30 mouse cellular contexts compared by ENCODE assay signal in the genomic region with DNA sequence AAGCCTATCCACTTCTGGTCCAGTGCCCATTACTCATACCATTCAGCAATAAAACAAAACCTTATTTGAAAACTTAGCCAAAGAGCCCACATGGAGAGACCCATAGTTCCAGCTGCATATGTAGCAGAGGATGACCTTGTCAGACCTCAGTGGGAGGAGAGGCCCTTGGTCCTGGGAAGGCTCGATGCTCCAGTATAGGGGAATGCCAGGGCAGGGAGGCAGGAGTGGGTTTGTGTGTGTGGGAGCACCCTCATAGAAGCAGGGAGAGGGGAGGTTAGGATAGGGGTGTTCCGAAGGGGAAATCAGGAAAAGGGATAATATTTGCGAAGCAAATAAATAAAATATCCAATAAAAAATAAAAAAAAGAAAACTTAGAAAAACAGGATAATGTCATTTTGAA.
"Had no signal": no experiment of that assay in that cellular context is flagged by ENCODE, and none has a peak within 500 bp of the region (broad histone marks: within the 10 kb centered on the region; RNA-seq: fewer than 3 reads in every experiment).

No protein-coding gene starts in this region.

- H3K4me2 ChIP-seq: limb, embryonic 12.5 days; limb, embryonic 13.5 days; limb, embryonic 15.5 days; liver, embryonic 11.5 days; liver, embryonic 12.5 days; liver, embryonic 13.5 days; liver, embryonic 15.5 days; lung, embryonic 14.5 days; lung, embryonic 15.5 days; midbrain, embryonic 13.5 days; midbrain, embryonic 15.5 days; neural tube, embryonic 12.5 days; neural tube, embryonic 13.5 days had no signal

- H3K27ac ChIP-seq: left cerebral cortex, adult 2 months; limb, embryonic 10.5 days; limb, embryonic 12.5 days; limb, embryonic 13.5 days; limb, embryonic 15.5 days; liver, embryonic 12.5 days; liver, embryonic 13.5 days; liver, embryonic 14.5 days; liver, embryonic 15.5 days; lung, embryonic 15.5 days; macrophage; midbrain, embryonic 13.5 days; midbrain, embryonic 15.5 days; neural tube, embryonic 12.5 days; neural tube, embryonic 13.5 days had no signal

- H3K9ac ChIP-seq: limb, embryonic 12.5 days; limb, embryonic 13.5 days; limb, embryonic 15.5 days; liver, embryonic 12.5 days; liver, embryonic 13.5 days; liver, embryonic 14.5 days; liver, embryonic 15.5 days; liver, postnatal 0 days; lung, embryonic 14.5 days; lung, embryonic 15.5 days; midbrain, embryonic 13.5 days; midbrain, embryonic 15.5 days; neural tube, embryonic 12.5 days; neural tube, embryonic 13.5 days had no signal

- H3K4me3 ChIP-seq: left cerebral cortex, adult 2 months; limb, embryonic 10.5 days; limb, embryonic 12.5 days; limb, embryonic 13.5 days; limb, embryonic 15.5 days; liver, embryonic 12.5 days; liver, embryonic 13.5 days; liver, embryonic 15.5 days; lung, embryonic 15.5 days; megakaryocyte, embryonic 14.5 days; midbrain, embryonic 13.5 days; midbrain, embryonic 15.5 days; myocyte; neural tube, embryonic 12.5 days; neural tube, embryonic 13.5 days had no signal

- H3K4me1 ChIP-seq: limb, embryonic 10.5 days; limb, embryonic 12.5 days; limb, embryonic 13.5 days; limb, embryonic 15.5 days; liver, embryonic 12.5 days; liver, embryonic 13.5 days; liver, embryonic 15.5 days; lung, embryonic 15.5 days; megakaryocyte, embryonic 14.5 days; midbrain, embryonic 13.5 days; midbrain, embryonic 15.5 days; neural tube, embryonic 12.5 days; neural tube, embryonic 13.5 days had no signal

- ATAC-seq: liver, embryonic 12.5 days; liver, postnatal 0 days; lung, postnatal 0 days; midbrain, embryonic 13.5 days; midbrain, embryonic 15.5 days had no signal

- DNase-seq: left cerebral cortex, postnatal 4 days; liver; liver, embryonic 13.5 days; liver, postnatal 0 days; lung, adult 18-20 months; lung, adult 2 months; lung, embryonic 14.5 days; lung, postnatal 10 days; lung, postnatal 14 days; lung, postnatal 36 days; lung, postnatal 4 days; midbrain, embryonic 14.5 days had no signal

- H3K27me3 ChIP-seq: limb, embryonic 12.5 days; limb, embryonic 13.5 days; limb, embryonic 15.5 days; liver, embryonic 12.5 days; liver, embryonic 13.5 days; liver, embryonic 15.5 days; lung, embryonic 15.5 days; megakaryocyte, embryonic 14.5 days; midbrain, embryonic 13.5 days; midbrain, embryonic 15.5 days; neural tube, embryonic 12.5 days; neural tube, embryonic 13.5 days had no signal

- H3K36me3 ChIP-seq: limb, embryonic 10.5 days; limb, embryonic 12.5 days; limb, embryonic 13.5 days; limb, embryonic 15.5 days; liver, embryonic 12.5 days; liver, embryonic 13.5 days; liver, embryonic 15.5 days; lung, embryonic 15.5 days; midbrain, embryonic 13.5 days; midbrain, embryonic 15.5 days; neural tube, embryonic 12.5 days; neural tube, embryonic 13.5 days had no signal

- H3K9me3 ChIP-seq: limb, embryonic 10.5 days; limb, embryonic 12.5 days; limb, embryonic 13.5 days; limb, embryonic 15.5 days; liver, embryonic 12.5 days; liver, embryonic 13.5 days; liver, embryonic 15.5 days; lung, embryonic 15.5 days; megakaryocyte, embryonic 14.5 days; midbrain, embryonic 13.5 days; midbrain, embryonic 15.5 days; neural tube, embryonic 12.5 days; neural tube, embryonic 13.5 days had no signal
